Mouse (Mus musculus): ENCODE data around the gene Ntng2.

Ntng2 gene

DNA sequence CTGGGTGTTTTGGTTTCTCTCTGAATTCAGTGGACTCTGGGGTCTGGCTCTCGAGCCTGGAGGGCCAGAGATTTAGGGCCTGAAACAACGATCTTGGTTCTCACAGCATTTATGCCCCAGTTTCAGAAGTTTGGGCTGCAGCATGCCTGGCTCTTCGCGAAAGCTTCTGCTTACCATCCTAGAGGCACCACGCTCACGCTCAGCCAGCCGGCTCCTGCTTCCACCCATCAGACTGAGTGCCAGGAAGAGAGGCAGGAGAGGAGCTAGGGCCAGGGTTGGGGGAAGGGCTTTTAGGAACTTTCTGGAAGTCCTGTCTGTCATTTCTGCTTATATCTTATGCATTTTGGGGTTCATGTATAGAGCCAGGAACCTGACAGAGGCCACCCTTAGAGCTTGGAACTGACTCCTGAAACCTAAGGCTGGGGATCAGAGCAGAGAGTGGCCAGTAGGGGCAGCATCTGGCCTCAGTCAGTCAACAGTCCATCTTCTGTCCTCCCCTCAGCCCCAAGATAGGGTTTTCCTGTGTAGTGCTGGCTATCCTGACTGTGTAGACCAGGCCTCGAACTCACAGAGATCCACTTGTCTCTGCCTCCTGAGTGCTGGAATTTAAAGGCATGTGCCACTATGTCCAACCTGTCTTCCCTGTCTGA is 60.1 kb downstream of the Ntng2 start:
- DNase-seq (ENCODE audit: extremely low read depth, low read depth, low spot score), result no peak

DNA sequence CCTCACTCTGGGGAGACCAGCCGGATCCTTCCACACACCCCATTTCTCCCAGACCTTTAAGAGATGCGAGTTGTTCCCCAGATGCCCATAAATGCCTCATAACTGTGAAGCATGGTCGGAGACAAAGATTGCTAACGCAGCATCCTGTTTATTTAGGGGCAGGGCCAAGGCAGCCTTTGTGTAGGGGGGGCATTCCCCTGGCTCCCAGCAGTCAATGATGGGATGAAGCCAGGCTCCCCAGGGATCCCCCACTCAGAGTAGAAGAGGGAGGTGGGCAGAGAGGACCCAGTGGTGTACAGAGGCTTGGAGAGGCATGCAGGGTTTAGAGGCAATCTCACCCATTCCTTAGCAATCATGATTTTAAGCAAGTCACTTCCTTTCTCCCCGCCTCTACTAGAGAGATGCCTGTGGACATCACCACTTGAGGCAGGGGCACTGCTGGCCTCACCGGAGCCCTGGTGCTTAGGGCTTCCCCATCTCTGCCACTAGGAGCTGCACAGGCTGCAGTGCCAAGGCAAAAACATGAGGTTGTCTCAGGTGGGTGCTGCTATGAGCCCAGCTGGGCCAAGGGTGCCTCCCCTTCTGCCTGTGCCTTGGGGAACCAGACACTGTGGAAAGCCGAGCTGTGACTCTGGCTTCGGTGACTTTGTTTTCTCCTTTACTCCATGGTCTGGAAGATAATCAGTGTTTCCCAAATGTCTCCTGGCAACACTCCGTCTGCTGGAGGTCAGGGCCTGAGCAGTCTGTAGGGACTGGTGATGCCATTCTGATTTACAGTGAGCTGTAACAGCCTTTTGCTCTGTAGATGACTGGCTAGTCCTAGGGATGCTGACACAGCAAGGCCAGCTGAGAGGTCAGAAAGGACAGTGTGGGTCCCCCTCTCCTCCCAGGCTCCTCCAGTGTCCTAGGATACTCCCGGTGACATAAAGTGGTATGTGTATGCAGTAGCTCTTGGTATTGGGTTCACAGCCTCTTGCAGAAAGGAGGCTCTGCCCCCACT is 61.3 kb downstream of the Ntng2 start:
- no peak for DNase-seq (ENCODE audit: extremely low read depth, low read depth, low spot score)

- no peak for DNase-seq (ENCODE audit: extremely low read depth, low read depth, low spot score)
Measured at GRCm38 (mm10) chr2:29190392-29190791, 62.4 kb downstream of the Ntng2 start.

DNA sequence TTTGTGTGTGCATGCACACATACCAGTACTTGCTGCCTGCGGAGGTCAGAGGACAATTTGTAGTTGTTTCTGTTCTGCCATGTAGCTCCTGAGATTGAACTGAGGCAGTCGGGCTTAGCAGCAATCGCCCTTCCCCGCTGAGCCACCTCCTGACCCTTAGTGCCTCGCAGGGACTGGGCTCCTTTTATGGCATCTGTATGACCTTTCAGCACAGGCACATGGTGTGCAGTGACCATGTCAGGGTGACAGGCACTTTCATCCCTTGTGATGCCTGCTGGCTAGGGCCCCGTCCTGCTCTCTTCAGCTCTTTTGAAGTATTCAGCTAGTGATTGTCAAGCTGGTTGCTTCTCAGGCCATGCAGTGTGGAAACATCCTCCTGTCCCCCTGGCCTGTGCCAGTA is 66.6 kb downstream of the Ntng2 start:
- no peak for DNase-seq (ENCODE audit: extremely low read depth, low read depth, low spot score)

- no peak for DNase-seq (ENCODE audit: extremely low read depth, low read depth, low spot score)
Measured at GRCm38 (mm10) chr2:29183266-29183924, 69.4 kb downstream of the Ntng2 start.

GRCm38 (mm10) chr2:29181111-29181510 is 71.7 kb downstream of the Ntng2 start:
- DNase-seq (ENCODE audit: extremely low read depth, low read depth, low spot score), result no peak

- no peak for DNase-seq (ENCODE audit: extremely low read depth, low read depth, low spot score)
Measured at GRCm38 (mm10) chr2:29179810-29180209, 73.0 kb downstream of the Ntng2 start.

DNA sequence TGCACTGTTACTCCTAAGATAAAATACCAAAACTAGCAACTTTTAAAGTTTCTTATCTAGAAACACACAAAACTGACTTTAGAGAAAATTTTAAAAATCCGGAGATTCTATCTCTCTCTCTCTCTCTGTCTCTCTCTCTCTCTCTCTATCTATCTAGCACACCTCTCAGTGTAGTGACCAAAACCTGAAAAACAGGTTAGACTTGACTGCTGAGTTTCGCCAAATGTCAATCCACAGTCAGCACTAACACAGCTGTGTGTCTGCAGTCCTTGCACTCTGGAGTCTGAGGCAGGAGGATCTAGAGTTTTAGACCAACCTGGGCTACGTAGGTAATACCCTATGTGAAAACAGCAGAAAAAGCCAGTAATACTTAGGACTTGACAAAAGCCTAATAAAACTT is 77.9 kb downstream of the Ntng2 start:
- DNase-seq (ENCODE audit: extremely low read depth, low read depth, low spot score), result peak; percentile 23

DNA sequence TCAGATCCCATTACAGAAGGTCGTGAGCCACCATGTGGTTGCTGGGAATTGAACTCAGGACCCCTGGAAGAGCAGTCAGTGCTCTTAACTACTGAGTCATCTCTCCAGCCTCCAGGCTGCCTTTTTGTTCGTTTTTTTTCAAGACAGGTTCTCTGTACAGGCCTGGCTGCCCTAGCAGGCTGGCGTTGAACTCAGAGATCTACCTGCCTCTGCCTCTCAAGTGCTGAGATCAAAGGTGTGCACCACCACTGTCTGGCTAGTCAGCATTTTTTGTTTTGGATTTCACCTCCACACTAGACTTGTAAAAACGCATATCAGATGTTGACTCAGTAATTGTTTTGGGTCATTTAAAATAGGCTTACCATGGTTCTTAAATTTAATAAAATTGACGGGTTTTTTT is 84.7 kb downstream of the Ntng2 start:
- no peak for DNase-seq (ENCODE audit: extremely low read depth, low read depth, low spot score)

- DNase-seq (ENCODE audit: extremely low read depth, low read depth, low spot score), result no peak
Measured at GRCm38 (mm10) chr2:29151941-29152340, 100.9 kb downstream of the Ntng2 start.

Measured in fat pad, adult 2 months (tissue).